In genomic region chr9:106684918-106685248, GRCm38 (mm10) we compare ENCODE assay signal across 9 mouse cellular contexts. TPM values are rescaled to one million over a fixed set of nuclear protein-coding genes. Genes with fewer than 3 reads are reported as not detected.
A peak's percentile ranks its signal among the peaks of the same experiment; 100 is the strongest.
DNase-seq lines count a peak whose midpoint lies in the region; ATAC-seq and TF ChIP-seq lines count a peak whose summit lies in the region.
"Had no signal": no experiment of that assay in that cellular context is flagged by ENCODE, and none has a peak within 500 bp of the region (broad histone marks: within the 10 kb centered on the region; RNA-seq: fewer than 3 reads in every experiment).

No protein-coding gene starts in this region.

- WGBS in forebrain, embryonic 10.5 days = 5% methylated on average over 14 of the region's 14 CpGs
- WGBS in limb, embryonic 11.5 days = 7% methylated on average over 7 of the region's 14 CpGs
- 7% methylated on average over 14 of the region's 14 CpGs for WGBS in neural tube, embryonic 12.5 days

- peaks cover 25% of the 10 kb centered on the region for H3K4me1 ChIP-seq in erythroblast, embryonic 14.5 days (ENCODE audit: control insufficient read depth)
- peaks cover 33% of the 10 kb centered on the region for H3K4me1 ChIP-seq in forebrain, embryonic 10.5 days
- peaks cover 9% of the 10 kb centered on the region for H3K4me1 ChIP-seq in limb, embryonic 11.5 days (ENCODE audit: control insufficient read depth, insufficient read depth, low read length)
- H3K4me1 ChIP-seq in neural tube, embryonic 12.5 days = peaks cover 24% of the 10 kb centered on the region

- DNase-seq in forebrain, embryonic 10.5 days (ENCODE audit: extremely low spot score, low spot score) = peak; percentile 22
- no peak for DNase-seq in limb, embryonic 11.5 days (ENCODE audit: low spot score)
- DNase-seq in frontal cortex, postnatal 10 days (ENCODE audit: low spot score in 2 of 2) = no peak

- peak overlapping the region; percentile 96 for H3K4me2 ChIP-seq in limb, embryonic 11.5 days (ENCODE audit: low read depth, severe bottlenecking)
- peak overlapping the region; percentile 98 for H3K4me2 ChIP-seq in neural tube, embryonic 12.5 days (replicated peaks)

- H3K4me3 ChIP-seq in erythroblast, embryonic 14.5 days (replicated peaks) = peak overlapping the region; percentile 65
- peak overlapping the region; percentile 51 for H3K4me3 ChIP-seq in C2C12 (ENCODE audit: insufficient read depth, poor library complexity, severe bottlenecking)
- H3K4me3 ChIP-seq in forebrain, embryonic 10.5 days = peak overlapping the region; percentile 73
- H3K4me3 ChIP-seq in limb, embryonic 11.5 days (ENCODE audit: low read depth, low read length) = peak overlapping the region; percentile 82
- H3K4me3 ChIP-seq in neural tube, embryonic 12.5 days = peak overlapping the region; percentile 78

- peak overlapping the region; percentile 86 for H3ac ChIP-seq in C2C12 (ENCODE audit: control insufficient read depth, insufficient read length, low read depth)

- H3K9me3 ChIP-seq in erythroblast, embryonic 14.5 days (ENCODE audit: control insufficient read depth, low read length) = no peaks in the 10 kb centered on the region
- H3K9me3 ChIP-seq in forebrain, embryonic 10.5 days = no peaks in the 10 kb centered on the region
- no peaks in the 10 kb centered on the region for H3K9me3 ChIP-seq in limb, embryonic 11.5 days (ENCODE audit: control insufficient read depth, low read length)
- no peaks in the 10 kb centered on the region for H3K9me3 ChIP-seq in neural tube, embryonic 12.5 days

- no peak for ATAC-seq in erythroblast, adult 5-6 weeks (replicated peaks; ENCODE audit: low FRiP score, poor library complexity, severe bottlenecking)
- peak; percentile 32 for ATAC-seq in limb, embryonic 11.5 days (ENCODE audit: insufficient number of reproducible peaks, low FRiP score, low TSS enrichment, low read depth)
- peak; percentile 27; the same call in 1 of the 2 replicates for ATAC-seq in neural tube, embryonic 12.5 days (ENCODE audit: low FRiP score, low read depth)
- no peak for ATAC-seq in activated CD4-positive, CD25-positive, alpha-beta regulatory T cell, adult 4 months

- peak overlapping the region; percentile 81 for H3K9ac ChIP-seq in limb, embryonic 11.5 days (ENCODE audit: low read length)
- H3K9ac ChIP-seq in neural tube, embryonic 12.5 days = peak overlapping the region; percentile 75

- peaks cover 5% of the 10 kb centered on the region for H3K27me3 ChIP-seq in erythroblast, embryonic 14.5 days (ENCODE audit: control insufficient read depth)
- H3K27me3 ChIP-seq in C2C12 (ENCODE audit: control insufficient read depth, insufficient read depth, insufficient read length) = no peaks in the 10 kb centered on the region
- H3K27me3 ChIP-seq in forebrain, embryonic 10.5 days (ENCODE audit: poor library complexity, severe bottlenecking) = no peaks in the 10 kb centered on the region
- no peaks in the 10 kb centered on the region for H3K27me3 ChIP-seq in limb, embryonic 11.5 days (ENCODE audit: control insufficient read depth, insufficient read depth, low read length)
- no peaks in the 10 kb centered on the region for H3K27me3 ChIP-seq in neural tube, embryonic 12.5 days (replicated peaks)

- peak overlapping the region; percentile 87 for H3K27ac ChIP-seq in forebrain, embryonic 10.5 days
- no peak overlapping the region for H3K27ac ChIP-seq in limb, embryonic 11.5 days (replicated peaks; ENCODE audit: low read depth, low read length)
- H3K27ac ChIP-seq in neural tube, embryonic 12.5 days = no peak overlapping the region

- TF ChIP-seq CTCF in C2C12 (IDR thresholded peaks at IDR 0.05; ENCODE audit: control insufficient read depth, insufficient read depth, insufficient read length) = no peak

- H3K79me3 ChIP-seq in C2C12 (ENCODE audit: low read depth) = peaks cover 4% of the 10 kb centered on the region

- peaks cover 9% of the 10 kb centered on the region for H3K79me2 ChIP-seq in C2C12 (ENCODE audit: control insufficient read depth, insufficient read depth)

- H3K36me3 ChIP-seq in erythroblast, embryonic 14.5 days (ENCODE audit: control insufficient read depth) = peaks cover 4% of the 10 kb centered on the region
- H3K36me3 ChIP-seq in C2C12 (ENCODE audit: control insufficient read depth, insufficient read depth) = peaks cover 15% of the 10 kb centered on the region
- peaks cover 27% of the 10 kb centered on the region for H3K36me3 ChIP-seq in forebrain, embryonic 10.5 days (replicated peaks)
- no peaks in the 10 kb centered on the region for H3K36me3 ChIP-seq in limb, embryonic 11.5 days (ENCODE audit: control insufficient read depth, insufficient read depth, low read length)
- H3K36me3 ChIP-seq in neural tube, embryonic 12.5 days = peaks cover 18% of the 10 kb centered on the region

TF ChIP-seq in C2C12, 6 proteins besides CTCF, POLR2A, EP300 and RAD21:
- TF ChIP-seq MAX (IDR thresholded peaks at IDR 0.05) (no peak), CEBPB (IDR thresholded peaks at IDR 0.05; ENCODE audit: low read depth) (no peak), USF1 (IDR thresholded peaks at IDR 0.05; ENCODE audit: low read depth) (no peak), MYOG (IDR thresholded peaks at IDR 0.05; ENCODE audit: control insufficient read depth, extremely low read depth, insufficient read length) (no peak), MYOD1 (IDR thresholded peaks at IDR 0.05; ENCODE audit: control insufficient read depth, insufficient read length, low read depth) (no peak), FOSL1 (IDR thresholded peaks at IDR 0.05; ENCODE audit: insufficient read depth, low read length, poor library complexity, severe bottlenecking) (no peak)

RNA-seq across cellular contexts. Expression of gene Tex264, which starts 0.8 kb away (rescaled TPM):
- 0.63 and 0.69 TPM in 2 replicates for polyA plus RNA-seq in erythroblast, embryonic 14.5 days (2012)
- 1.9 and 9.0 TPM in 2 replicates for total RNA-seq in erythroblast, adult 5-6 weeks (2015; ENCODE audit: low replicate concordance)
- total RNA-seq in erythroblast, adult 5-6 weeks (2017; ENCODE audit: low replicate concordance) = 8.8 and 10.9 TPM in 2 replicates
- polyA plus RNA-seq in C2C12 (2012; fragmentation: generic; extraction: Trizol) = 79.0 TPM
- 25.6 and 26.5 TPM in 2 replicates for polyA plus RNA-seq in forebrain, embryonic 10.5 days (2016; fragmentation: Nextera tagmentation; extraction: Ambion mirVana)
- 34.9 and 37.9 TPM in 2 replicates for polyA plus RNA-seq in limb, embryonic 11.5 days (2014; fragmentation: Nextera tagmentation; extraction: Ambion mirVana)
- polyA plus RNA-seq in neural tube, embryonic 12.5 days (2016; fragmentation: Nextera tagmentation; extraction: Ambion mirVana) = 35.1 and 38.4 TPM in 2 replicates
- polyA plus RNA-seq in activated CD4-positive, CD25-positive, alpha-beta regulatory T cell, adult 4 months (2017; shearing (Covaris generic)) = 10 to 100 TPM; 32.2 to 35.0 TPM

RNA-seq across cellular contexts. Expression of gene Grm2, which starts 29.0 kb away (rescaled TPM):
- not detected in 2 replicates for polyA plus RNA-seq in erythroblast, embryonic 14.5 days (2012)
- not detected in 2 replicates for total RNA-seq in erythroblast, adult 5-6 weeks (2015; ENCODE audit: low replicate concordance)
- total RNA-seq in erythroblast, adult 5-6 weeks (2017; ENCODE audit: low replicate concordance) = not detected in 2 replicates
- polyA plus RNA-seq in C2C12 (2012; fragmentation: generic; extraction: Trizol) = not detected
- polyA plus RNA-seq in forebrain, embryonic 10.5 days (2016; fragmentation: Nextera tagmentation; extraction: Ambion mirVana) = 1.1 and 1.3 TPM in 2 replicates
- 0.09 and 0.11 TPM in 2 replicates for polyA plus RNA-seq in limb, embryonic 11.5 days (2014; fragmentation: Nextera tagmentation; extraction: Ambion mirVana)
- 9.2 and 11.8 TPM in 2 replicates for polyA plus RNA-seq in neural tube, embryonic 12.5 days (2016; fragmentation: Nextera tagmentation; extraction: Ambion mirVana)
- under 1 TPM in 1 of 2 experiments, not detected in 1; 0.16 TPM for polyA plus RNA-seq in activated CD4-positive, CD25-positive, alpha-beta regulatory T cell, adult 4 months (2017; shearing (Covaris generic))
- polyA plus RNA-seq: gonadal fat pad, adult 2 months had no signal

RNA-seq across cellular contexts. Expression of gene Iqcf6, which starts 58.5 kb away (rescaled TPM):
- not detected in 2 replicates for polyA plus RNA-seq in erythroblast, embryonic 14.5 days (2012)
- total RNA-seq in erythroblast, adult 5-6 weeks (2015; ENCODE audit: low replicate concordance) = not detected in 2 replicates
- not detected in 2 replicates for total RNA-seq in erythroblast, adult 5-6 weeks (2017; ENCODE audit: low replicate concordance)
- not detected for polyA plus RNA-seq in C2C12 (2012; fragmentation: generic; extraction: Trizol)
- not detected in 2 replicates for polyA plus RNA-seq in forebrain, embryonic 10.5 days (2016; fragmentation: Nextera tagmentation; extraction: Ambion mirVana)
- polyA plus RNA-seq in limb, embryonic 11.5 days (2014; fragmentation: Nextera tagmentation; extraction: Ambion mirVana) = not detected in 2 replicates
- not detected in 2 replicates for polyA plus RNA-seq in neural tube, embryonic 12.5 days (2016; fragmentation: Nextera tagmentation; extraction: Ambion mirVana)
- not detected for polyA plus RNA-seq in activated CD4-positive, CD25-positive, alpha-beta regulatory T cell, adult 4 months (2017; shearing (Covaris generic))
- polyA plus RNA-seq: gonadal fat pad, adult 2 months had no signal

Comparison
In these comparisons a context has a peak if more than half of its experiments do, and no peak if none do; other contexts are left out.
1. ATAC-seq: peak in limb, embryonic 11.5 days (single experiment) and neural tube, embryonic 12.5 days (single experiment); none in erythroblast, adult 5-6 weeks (single experiment) and activated CD4-positive, CD25-positive, alpha-beta regulatory T cell, adult 4 months (single experiment).
2. RNA of gene Tex264, which starts 0.8 kb away (polyA plus RNA-seq): 79.0 TPM in C2C12 (single experiment), 35.1 to 38.4 TPM in neural tube, embryonic 12.5 days, 32.2 to 35.0 TPM in activated CD4-positive, CD25-positive, alpha-beta regulatory T cell, adult 4 months, 34.9 to 37.9 TPM in limb, embryonic 11.5 days and 25.6 to 26.5 TPM in forebrain, embryonic 10.5 days; 0.63 to 0.69 TPM in erythroblast, embryonic 14.5 days; every median in the first group is over 10 times any median in the second.
3. Peak in every context shown above with its lines, with median percentiles within 50 percentile points of each other: H3K4me3 ChIP-seq.